Mouse (Mus musculus) hindbrain, embryonic 10.5 days (tissue): ENCODE measurements around the gene Cyfip1. TPM values are rescaled to one million over a fixed set of nuclear protein-coding genes. Genes with fewer than 3 reads are reported as not detected.

Source experiments
- DNase-seq: peaks from one replicate; pipeline ENCODE4 v3.0.0-alpha.2; 2017; ENCODE audit warnings: low spot score
- H3K27ac ChIP-seq: fragments of 300-500 bp; sonication (generic); 2 replicates; pipeline ENCODE4 v1.5.1; 2016; ENCODE audit warnings: mild to moderate bottlenecking, moderate library complexity
- H3K27me3 ChIP-seq: fragments of 300-500 bp; sonication (generic); 2 replicates; pipeline ENCODE4 v1.6.1; 2016; ENCODE audit warnings: mild to moderate bottlenecking; ENCODE audit not compliant: poor library complexity, insufficient read depth, severe bottlenecking
- H3K36me3 ChIP-seq: fragments of 300-500 bp; sonication (generic); 2 replicates; pipeline ENCODE4 v1.6.1; 2016; ENCODE audit warnings: mild to moderate bottlenecking, moderate library complexity
- H3K4me1 ChIP-seq: fragments of 300-500 bp; sonication (generic); replicated peaks from 2 replicates; pipeline ENCODE4 v1.6.1; 2016; ENCODE audit warnings: mild to moderate bottlenecking
- H3K4me3 ChIP-seq: fragments of 300-500 bp; sonication (generic); 2 replicates; pipeline ENCODE4 v1.5.1; 2016; ENCODE audit warnings: mild to moderate bottlenecking, moderate library complexity
- H3K9me3 ChIP-seq: fragments of 300-500 bp; sonication (generic); 2 replicates; pipeline ENCODE4 v1.6.1; 2016; ENCODE audit warnings: mild to moderate bottlenecking, moderate library complexity
- WGBS: fragments of 180-500 bp; shearing (Covaris S2); methylation state at CpG from one replicate; pipeline ENCODE4 v1.1.7; 2016; 5-methylcytosine and 5-hydroxymethylcytosine counted together
- polyA plus RNA-seq: library from polyadenylated mRNA; unstranded; fragments of >200 nt; fragmentation: Nextera tagmentation; extraction: Ambion mirVana; gene quantifications from 2 replicates; pipeline ENCODE4 v1.2.1, GENCODE M21; 2016

Cyfip1 gene
- polyA plus RNA-seq, 1 experiment from 2014 or later: 75.2 TPM

- 39% methylated on average over 16 of the region's 16 CpGs for WGBS
- Histone ChIP-seq H3K9me3 (peaks cover 3% of the 10 kb centered on the region; the same call in 1 of the 2 replicates), H3K4me3 (peak overlapping the region; percentile 27), H3K27me3 (no peaks in the 10 kb centered on the region), H3K27ac (peak overlapping the region; percentile 4; the same call in 1 of the 2 replicates), H3K4me1 (peaks cover 26% of the 10 kb centered on the region), H3K36me3 (no peaks in the 10 kb centered on the region)
- peak; percentile 7 for DNase-seq
These were observed 126.8 kb downstream of the Cyfip1 start for GRCm38 (mm10) chr7:55968258-55968901.

- WGBS: 74% methylated on average over 1 of the region's 1 CpGs
- no peak for DNase-seq
- H3K27ac ChIP-seq: no peak overlapping the region
These were observed 127.9 kb downstream of the Cyfip1 start for GRCm38 (mm10) chr7:55969415-55969814.

GRCm38 (mm10) chr7:55974429-55974828, 132.9 kb downstream of the Cyfip1 start:
- no peak for DNase-seq
- Histone ChIP-seq H3K36me3 (peaks cover 21% of the 10 kb centered on the region), H3K4me3 (no peak overlapping the region), H3K27ac (no peak overlapping the region), H3K27me3 (no peaks in the 10 kb centered on the region), H3K4me1 (no peaks in the 10 kb centered on the region), H3K9me3 (peaks cover 3% of the 10 kb centered on the region; the same call in 1 of the 2 replicates)
- WGBS: 96% methylated on average over 2 of the region's 2 CpGs

More at GRCm38 (mm10) chr7:55969415-55969814, 127.9 kb downstream of the Cyfip1 start:
- Histone ChIP-seq H3K4me1 (peaks cover 24% of the 10 kb centered on the region), H3K36me3 (peaks cover 5% of the 10 kb centered on the region; the same call in 1 of the 2 replicates), H3K27me3 (no peaks in the 10 kb centered on the region), H3K4me3 (no peak overlapping the region), H3K9me3 (peaks cover 3% of the 10 kb centered on the region; the same call in 1 of the 2 replicates)

GRCm38 (mm10) chr7:55981511-55981910, 140.0 kb downstream of the Cyfip1 start:
- Histone ChIP-seq H3K9me3 (no peaks in the 10 kb centered on the region), H3K36me3 (peaks cover 34% of the 10 kb centered on the region), H3K4me1 (no peaks in the 10 kb centered on the region), H3K27me3 (no peaks in the 10 kb centered on the region), H3K4me3 (no peak overlapping the region), H3K27ac (no peak overlapping the region)
- no peak for DNase-seq
- WGBS: 91% methylated on average over 2 of the region's 2 CpGs

Other genes with a start within 250 kb of the Cyfip1 start
- 0.66 and 0.99 TPM in 2 replicates for gene Siglech, start 73.6 kb upstream of the Cyfip1 start, polyA plus RNA-seq
- 33.4 and 34.6 TPM in 2 replicates for gene Tubgcp5, start 47.6 kb upstream of the Cyfip1 start, polyA plus RNA-seq
- 34.7 and 39.3 TPM in 2 replicates for gene Nipa2, start 120.7 kb downstream of the Cyfip1 start, polyA plus RNA-seq
- 7.2 and 9.2 TPM in 2 replicates for gene Nipa1, start 178.2 kb downstream of the Cyfip1 start, polyA plus RNA-seq
- 20.6 and 23.8 TPM in 2 replicates for gene Herc2, start 208.5 kb downstream of the Cyfip1 start, polyA plus RNA-seq